Mouse (Mus musculus): Measurements from ENCODE around the gene Fa2h.

DNA sequence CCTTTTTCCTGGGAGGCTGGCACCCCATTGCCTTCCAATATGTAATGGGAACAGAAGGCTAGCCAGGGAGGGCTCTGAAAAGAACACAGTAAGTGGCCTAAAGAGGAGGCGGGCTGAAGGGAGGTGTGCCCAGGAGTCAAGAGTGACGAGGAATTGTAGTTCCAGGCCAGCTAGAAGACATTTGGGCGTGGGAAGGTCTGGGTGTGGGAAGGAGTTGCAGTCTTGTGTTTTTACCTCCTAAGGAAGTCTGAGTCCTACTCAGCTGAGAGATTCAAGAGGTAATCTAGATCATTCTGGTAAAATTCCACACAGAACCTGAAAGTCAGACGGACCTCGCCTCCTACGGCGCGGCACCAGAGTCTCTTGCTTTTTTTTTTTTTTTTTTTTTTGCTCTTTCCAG, 30.1 kb downstream of the Fa2h start:
- TF ChIP-seq GATA1 (IDR thresholded peaks at IDR 0.05; ENCODE audit: borderline replicate concordance, low read length) (no peak), FLI1 (IDR thresholded peaks at IDR 0.05; ENCODE audit: low read length) (no peak)

All from megakaryocyte, embryonic 14.5 days (primary cell).